Mouse (Mus musculus) G1E (cell line): Measurements from ENCODE around the gene Btbd9. TPM values are rescaled to one million over a fixed set of nuclear protein-coding genes. Genes with fewer than 3 reads are reported as not detected.

ENCODE experiments used
- ATAC-seq: 2 replicates; pipeline ENCODE4 v1.8.0; 2016; ENCODE audit warnings: mild to moderate bottlenecking; ENCODE audit not compliant: insufficient number of reproducible peaks, poor library complexity, low FRiP score, severe bottlenecking; ENCODE audit errors: extremely low read depth
- DNase-seq: peaks from one replicate; pipeline ENCODE4 v3.0.0; 2012; ENCODE audit warnings: low spot score
- H3K27me3 ChIP-seq: 2 replicates; pipeline ENCODE4 v1.6.1; 2012; ENCODE audit warnings: mild to moderate bottlenecking, low read length, inconsistent platforms; ENCODE audit not compliant: insufficient read depth
- H3K36me3 ChIP-seq: replicated peaks from 2 replicates; pipeline ENCODE3; 2012; ENCODE audit warnings: mild to moderate bottlenecking, inconsistent platforms
- H3K4me1 ChIP-seq: 2 replicates; pipeline ENCODE4 v1.6.1; 2012; ENCODE audit warnings: low read depth, low read length, inconsistent platforms, mixed read lengths; ENCODE audit not compliant: insufficient read depth
- H3K4me3 ChIP-seq: 2 replicates; pipeline ENCODE4 v1.5.1; 2012; ENCODE audit warnings: low read depth, mild to moderate bottlenecking, inconsistent platforms, low read length, moderate library complexity, mixed read lengths
- H3K9me3 ChIP-seq: replicated peaks from 2 replicates; pipeline ENCODE4 v1.6.1; 2012; ENCODE audit warnings: inconsistent platforms
- CTCF ChIP-seq: IDR thresholded peaks from 2 replicates; pipeline ENCODE4 v1.5.1; 2012; ENCODE audit warnings: low read depth, low read length, inconsistent platforms, mixed read lengths
- GATA1 ChIP-seq: IDR thresholded peaks from 2 replicates; pipeline ENCODE4 v1.6.1; 2012; ENCODE audit warnings: borderline replicate concordance, low read length, inconsistent platforms, mixed read lengths
- GATA2 ChIP-seq: IDR thresholded peaks from 2 replicates; pipeline ENCODE4 v1.6.1; 2012; ENCODE audit warnings: low read depth, low read length, inconsistent platforms, borderline replicate concordance
- POLR2AphosphoS5 ChIP-seq: IDR thresholded peaks from 2 replicates; pipeline ENCODE4 v1.6.1; 2012; ENCODE audit warnings: low read depth, low read length, inconsistent platforms; ENCODE audit not compliant: insufficient replicate concordance
- TAL1 ChIP-seq: conservative IDR thresholded peaks from 2 replicates; pipeline ENCODE4 v1.6.1; 2012; ENCODE audit warnings: low read depth, low read length, inconsistent platforms, mixed read lengths
- polyA plus RNA-seq: library from polyadenylated mRNA; stranded (reverse); fragments of >175 nt; gene quantifications from 2 replicates; pipeline ENCODE4 v1.2.3, GENCODE M21; 2012
- total RNA-seq, 2 experiments: library from RNA; stranded (forward) in 1 of 2; stranded (reverse) in 1 of 2; fragments of 200-1000 nt in 1 of 2; fragments of >200 nt in 1 of 2; fragmentation: Nextera tagmentation in 1 of 2; gene quantifications; 2 replicates each; pipeline ENCODE4 v1.2.3; 2014 to 2017

Gene Btbd9
- total and polyA plus RNA-seq, 3 experiments: 33.6 to 68.4 (median 57.5) TPM

DNA sequence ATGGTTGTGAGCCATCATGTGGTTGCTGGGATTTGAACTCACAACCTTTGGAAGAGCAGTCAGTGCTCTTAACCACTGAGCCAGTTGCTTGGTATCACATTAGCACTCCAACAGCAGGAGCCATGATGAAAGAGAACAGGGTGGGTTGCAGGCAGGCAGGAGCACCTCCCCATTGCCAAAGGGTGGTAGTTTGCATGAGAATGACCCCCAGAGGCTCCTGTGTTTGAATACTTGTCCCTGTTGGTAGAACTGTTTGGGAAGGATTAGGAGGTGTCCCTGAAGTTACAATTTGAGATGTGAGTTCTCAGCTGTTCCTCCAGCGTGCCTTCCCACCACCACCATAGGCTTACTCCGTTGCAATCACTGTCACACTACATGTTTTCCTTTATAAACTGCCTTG is 43.2 kb downstream of the Btbd9 start:
- TF ChIP-seq GATA2: no peak
- no peak for TF ChIP-seq POLR2AphosphoS5
- TF ChIP-seq GATA1: no peak
- peaks cover 20% of the 10 kb centered on the region for H3K36me3 ChIP-seq
- H3K9me3 ChIP-seq: no peaks in the 10 kb centered on the region
- no peaks in the 10 kb centered on the region for H3K4me1 ChIP-seq
- no peak overlapping the region for H3K4me3 ChIP-seq
- ATAC-seq: no peak
- H3K27me3 ChIP-seq: no peaks in the 10 kb centered on the region
- no peak for DNase-seq

GRCm38 (mm10) chr17:30530542-30530940 is 45.7 kb downstream of the Btbd9 start:
- Histone ChIP-seq H3K4me1 (peaks cover 2% of the 10 kb centered on the region; the same call in 1 of the 2 replicates), H3K36me3 (peaks cover 38% of the 10 kb centered on the region), H3K4me3 (no peak overlapping the region), H3K27me3 (no peaks in the 10 kb centered on the region), H3K9me3 (no peaks in the 10 kb centered on the region)
- TF ChIP-seq CTCF (no peak), TAL1 (no peak), GATA1 (no peak), POLR2AphosphoS5 (no peak), GATA2 (no peak)
- ATAC-seq: no peak
- no peak for DNase-seq

GRCm38 (mm10) chr17:30529632-30530541 is 46.4 kb downstream of the Btbd9 start:
- DNase-seq (no peak), ATAC-seq (no peak)
- H3K9me3 ChIP-seq: no peaks in the 10 kb centered on the region
- no peaks in the 10 kb centered on the region for H3K27me3 ChIP-seq
- TF ChIP-seq TAL1 (no peak), GATA1 (no peak), CTCF (no peak), GATA2 (no peak), POLR2AphosphoS5 (no peak)
- peaks cover 40% of the 10 kb centered on the region for H3K36me3 ChIP-seq
- peaks cover 2% of the 10 kb centered on the region; the same call in 1 of the 2 replicates for H3K4me1 ChIP-seq
- H3K4me3 ChIP-seq: no peak overlapping the region

- TF ChIP-seq TAL1 (no peak), CTCF (no peak), GATA1 (no peak), GATA2 (no peak), POLR2AphosphoS5 (no peak)
- Histone ChIP-seq H3K36me3 (peaks cover 62% of the 10 kb centered on the region), H3K4me1 (peaks cover 2% of the 10 kb centered on the region; the same call in 1 of the 2 replicates), H3K27me3 (no peaks in the 10 kb centered on the region), H3K9me3 (no peaks in the 10 kb centered on the region), H3K4me3 (no peak overlapping the region)
- DNase-seq (no peak), ATAC-seq (no peak)
Observed at GRCm38 (mm10) chr17:30525405-30526295, 50.6 kb downstream of the Btbd9 start.

DNA sequence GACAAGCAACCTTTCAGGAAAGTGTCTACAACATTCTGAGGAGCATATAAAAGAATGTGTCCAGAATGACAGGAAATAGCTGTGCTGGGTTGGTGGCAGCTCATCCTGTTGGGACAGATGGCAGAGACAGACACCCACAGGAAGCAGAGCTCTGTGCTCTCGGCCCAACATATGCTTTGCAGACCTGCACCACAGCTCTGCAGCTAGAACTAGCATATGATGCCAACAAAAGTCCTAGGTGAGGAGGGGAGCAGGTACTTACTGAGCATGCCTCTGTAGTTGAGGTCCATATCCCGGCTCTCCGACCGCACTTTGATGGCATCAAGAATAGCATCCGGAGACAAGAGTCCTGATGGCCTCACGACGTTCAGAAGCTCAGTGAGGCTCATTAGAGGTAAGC is 51.8 kb downstream of the Btbd9 start:
- H3K4me1 ChIP-seq: peaks cover 2% of the 10 kb centered on the region; the same call in 1 of the 2 replicates
- peaks cover 56% of the 10 kb centered on the region for H3K36me3 ChIP-seq
- H3K4me3 ChIP-seq: no peak overlapping the region

GRCm38 (mm10) chr17:30523783-30524182 is 52.5 kb downstream of the Btbd9 start:
- ATAC-seq (no peak), DNase-seq (no peak)
- no peaks in the 10 kb centered on the region for H3K9me3 ChIP-seq
- no peaks in the 10 kb centered on the region for H3K27me3 ChIP-seq
- peaks cover 52% of the 10 kb centered on the region for H3K36me3 ChIP-seq
- TF ChIP-seq POLR2AphosphoS5 (no peak), CTCF (no peak), GATA1 (no peak), TAL1 (no peak), GATA2 (no peak)
- H3K4me3 ChIP-seq: no peak overlapping the region
- H3K4me1 ChIP-seq: peaks cover 2% of the 10 kb centered on the region; the same call in 1 of the 2 replicates

More for the DNA sequence above, 51.8 kb downstream of the Btbd9 start:
- no peak for TF ChIP-seq TAL1
- no peak for ATAC-seq
- H3K9me3 ChIP-seq: no peaks in the 10 kb centered on the region
- no peak for DNase-seq
- H3K27me3 ChIP-seq: no peaks in the 10 kb centered on the region
